In genomic region chr11:70615516-70616093, GRCm38 (mm10) we compare ENCODE assay signal across 9 mouse cellular contexts. TPM values are rescaled to one million over a fixed set of nuclear protein-coding genes. Genes with fewer than 3 reads are reported as not detected.
A peak's percentile ranks its signal among the peaks of the same experiment; 100 is the strongest.
DNase-seq lines count a peak whose midpoint lies in the region; ATAC-seq lines count a peak whose summit lies in the region.
"Had no signal": no experiment of that assay in that cellular context is flagged by ENCODE, and none has a peak within 500 bp of the region (broad histone marks: within the 10 kb centered on the region; RNA-seq: fewer than 3 reads in every experiment).

TSS of gene 4930544D05Rik (plus strand) at chr11:70615848.

- H3K4me3 ChIP-seq in kidney, embryonic 15.5 days (replicated peaks): peak within 1 kb of the TSS; percentile 44
- H3K4me3 ChIP-seq in hindbrain, embryonic 11.5 days (ENCODE audit: low read depth, low read length): peak within 1 kb of the TSS; percentile 19; the same call in 1 of the 2 replicates
- peak within 1 kb of the TSS; percentile 57 for H3K4me3 ChIP-seq in midbrain, embryonic 10.5 days

- no peaks in the 10 kb centered on the region for H3K9me3 ChIP-seq in kidney, embryonic 15.5 days (replicated peaks)
- H3K9me3 ChIP-seq in hindbrain, embryonic 11.5 days (ENCODE audit: control insufficient read depth, low read length): no peaks in the 10 kb centered on the region
- H3K9me3 ChIP-seq in midbrain, embryonic 10.5 days (replicated peaks): no peaks in the 10 kb centered on the region

- H3K9ac ChIP-seq in kidney, embryonic 15.5 days: peak within 1 kb of the TSS; percentile 48
- H3K9ac ChIP-seq in hindbrain, embryonic 11.5 days (ENCODE audit: low read depth, low read length): peak within 1 kb of the TSS; percentile 47; the same call in 1 of the 2 replicates

- 17% methylated on average over 21 of the region's 21 CpGs for WGBS in kidney, embryonic 15.5 days
- WGBS in hindbrain, embryonic 11.5 days: 14% methylated on average over 21 of the region's 21 CpGs
- 11% methylated on average over 21 of the region's 21 CpGs for WGBS in midbrain, embryonic 10.5 days

- H3K4me2 ChIP-seq in kidney, embryonic 15.5 days: peak within 1 kb of the TSS; percentile 75
- peak within 1 kb of the TSS; percentile 51 for H3K4me2 ChIP-seq in hindbrain, embryonic 11.5 days (replicated peaks; ENCODE audit: low read depth, low read length)

- peaks cover 20% of the 10 kb centered on the region for H3K4me1 ChIP-seq in kidney, embryonic 15.5 days
- H3K4me1 ChIP-seq in hindbrain, embryonic 11.5 days (replicated peaks; ENCODE audit: control insufficient read depth, insufficient read depth, low read length): no peaks in the 10 kb centered on the region; the same call in 1 of the 2 replicates
- H3K4me1 ChIP-seq in midbrain, embryonic 10.5 days: peaks cover 19% of the 10 kb centered on the region

- DNase-seq in kidney, adult 11 months: no peak
- peak; percentile 31 for DNase-seq in ZHBTc4 (ENCODE audit: low read depth, low spot score)
- peak; percentile 9 for DNase-seq in hindbrain, embryonic 11.5 days (ENCODE audit: low spot score)
- DNase-seq in midbrain, embryonic 10.5 days (ENCODE audit: low spot score): no peak
- no peak for DNase-seq in frontal cortex, postnatal 25 days (ENCODE audit: low spot score in 2 of 2)
- no peak for DNase-seq in spleen, postnatal 10 days (ENCODE audit: low spot score in 2 of 2)
- no peak for DNase-seq in right cerebral cortex, postnatal 36 days (ENCODE audit: low spot score in 2 of 2)

- no peaks in the 10 kb centered on the region for H3K27me3 ChIP-seq in kidney, embryonic 15.5 days
- H3K27me3 ChIP-seq in hindbrain, embryonic 11.5 days (ENCODE audit: control insufficient read depth, insufficient read depth, low read length): peaks cover 6% of the 10 kb centered on the region; the same call in 1 of the 2 replicates
- peaks cover 27% of the 10 kb centered on the region for H3K27me3 ChIP-seq in midbrain, embryonic 10.5 days (ENCODE audit: low read depth, poor library complexity, severe bottlenecking)

- H3K27ac ChIP-seq in kidney, embryonic 15.5 days: peak within 1 kb of the TSS; percentile 46
- no peak within 1 kb of the TSS for H3K27ac ChIP-seq in hindbrain, embryonic 11.5 days (ENCODE audit: low read depth, low read length)
- peak within 1 kb of the TSS; percentile 46 for H3K27ac ChIP-seq in midbrain, embryonic 10.5 days (replicated peaks)

- 0 out of 2 replicates have a peak, but pooled peaks have one; percentile 1 for ATAC-seq in kidney, embryonic 15.5 days (replicated peaks; ENCODE audit: low FRiP score)
- no peak for ATAC-seq in hindbrain, embryonic 11.5 days (ENCODE audit: low FRiP score)

- H3K36me3 ChIP-seq in kidney, embryonic 15.5 days: peaks cover 28% of the 10 kb centered on the region
- H3K36me3 ChIP-seq in hindbrain, embryonic 11.5 days (ENCODE audit: control insufficient read depth, insufficient read depth, low read length): 0 out of 2 replicates have a peak, but pooled peaks cover 4% of the 10 kb centered on the region
- H3K36me3 ChIP-seq in midbrain, embryonic 10.5 days: peaks cover 30% of the 10 kb centered on the region

RNA-seq across cellular contexts. Expression of gene 4930544D05Rik, which starts in this region (rescaled TPM):
- not detected in 2 replicates for polyA plus RNA-seq in kidney, embryonic 15.5 days (2015; fragmentation: Nextera tagmentation; extraction: Ambion mirVana)
- not detected in 2 replicates for polyA plus RNA-seq in hindbrain, embryonic 11.5 days (2014; fragmentation: Nextera tagmentation; extraction: Ambion mirVana)
- not detected in 2 replicates for polyA plus RNA-seq in midbrain, embryonic 10.5 days (2016; fragmentation: Nextera tagmentation; extraction: Ambion mirVana)
- polyA plus RNA-seq: brain, embryonic 14.5 days had no signal

Comparison
In these comparisons a context has a peak if more than half of its experiments do, and no peak if none do; other contexts are left out.
1. Peak in ATAC-seq, H3K4me3 ChIP-seq, H3K27ac ChIP-seq, H3K9ac ChIP-seq and H3K4me2 ChIP-seq in kidney, embryonic 15.5 days; RNA of the gene not detected or under 1 TPM.
2. Peak in DNase-seq, H3K4me3 ChIP-seq, H3K9ac ChIP-seq and H3K4me2 ChIP-seq in hindbrain, embryonic 11.5 days; RNA of the gene not detected or under 1 TPM.